Mouse (Mus musculus): ENCODE results near the gene Ip6k3.
A peak's percentile ranks its signal among the peaks of the same experiment; 100 is the strongest.

The Ip6k3 gene

DNA sequence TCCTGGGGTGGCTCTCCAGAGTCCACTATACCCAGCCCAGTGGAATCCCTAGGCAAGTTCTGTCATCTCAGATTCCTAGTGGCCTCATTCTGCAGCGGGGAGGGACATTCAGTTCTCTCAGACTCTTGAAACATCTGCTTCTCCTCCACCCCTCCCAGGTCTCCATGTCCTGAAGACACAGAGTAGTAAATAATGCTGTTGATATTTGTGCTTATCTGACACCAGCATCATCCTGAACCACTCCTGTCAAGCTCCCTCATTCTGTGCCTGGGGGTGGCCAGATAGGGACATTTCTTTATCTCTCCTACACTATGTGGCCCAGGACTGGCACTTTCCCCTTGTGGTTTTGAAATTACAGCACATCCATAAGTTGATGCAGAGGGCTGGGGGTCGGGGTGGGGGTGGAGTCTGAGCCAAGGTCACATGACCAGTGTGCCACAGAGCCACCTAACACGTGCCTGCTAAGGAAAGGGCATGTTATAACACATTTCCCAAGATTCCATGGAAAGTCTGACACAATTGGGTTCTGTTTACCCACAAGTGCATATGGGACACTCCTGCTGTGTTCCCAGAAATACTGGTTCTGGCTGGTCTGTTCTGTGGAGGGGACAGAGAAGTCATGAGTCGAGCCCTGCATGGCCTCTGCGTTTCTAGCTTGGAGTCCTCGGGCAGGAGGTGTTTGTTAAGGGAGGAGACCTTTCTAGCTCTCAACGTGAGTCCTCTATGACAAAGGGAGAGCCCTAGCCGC, 14.4 kb downstream of the Ip6k3 start:
- no peak for DNase-seq (ENCODE audit: low read depth)

DNA sequence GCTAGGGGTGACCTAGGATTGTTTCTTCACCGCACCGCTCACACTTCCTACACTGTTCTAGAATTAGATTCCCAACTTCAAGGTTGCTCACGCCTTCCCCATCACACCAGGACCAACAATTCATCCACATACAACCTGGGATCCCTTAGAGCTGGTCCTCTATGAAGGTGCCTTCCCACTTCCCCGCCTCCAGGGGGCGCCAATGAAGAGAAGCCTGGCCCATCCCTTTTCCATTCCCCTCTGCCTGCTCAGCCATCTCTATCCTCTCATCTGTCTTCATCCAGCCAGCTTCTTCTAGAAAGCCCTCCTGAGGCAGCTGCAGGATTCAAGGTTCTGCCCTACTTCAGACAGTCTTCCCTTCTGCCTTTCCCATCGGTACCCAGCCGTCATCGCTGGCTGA, 16.2 kb downstream of the Ip6k3 start:
- peak; percentile 54 for DNase-seq (ENCODE audit: low read depth)

DNA sequence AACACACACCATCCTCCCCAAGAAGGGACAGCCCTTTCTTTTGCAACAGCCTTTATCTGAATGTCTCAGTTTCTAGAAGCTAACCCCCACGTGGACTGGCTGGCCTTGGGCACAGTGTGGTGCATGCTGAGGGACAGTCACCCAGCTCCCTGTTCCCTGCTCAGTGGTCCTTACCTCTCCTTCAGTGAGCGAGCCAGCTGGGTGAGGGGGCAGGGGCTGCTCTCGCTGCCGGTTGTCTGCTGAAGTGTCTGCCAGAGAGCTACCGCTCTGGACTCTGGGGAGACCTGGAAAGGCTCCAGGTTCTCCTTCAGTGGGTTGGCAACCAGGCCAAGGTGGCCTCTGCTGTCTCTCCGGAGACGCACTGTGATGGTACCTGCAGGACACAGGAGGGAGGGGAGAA, 16.7 kb downstream of the Ip6k3 start:
- DNase-seq (ENCODE audit: low read depth): no peak

DNA sequence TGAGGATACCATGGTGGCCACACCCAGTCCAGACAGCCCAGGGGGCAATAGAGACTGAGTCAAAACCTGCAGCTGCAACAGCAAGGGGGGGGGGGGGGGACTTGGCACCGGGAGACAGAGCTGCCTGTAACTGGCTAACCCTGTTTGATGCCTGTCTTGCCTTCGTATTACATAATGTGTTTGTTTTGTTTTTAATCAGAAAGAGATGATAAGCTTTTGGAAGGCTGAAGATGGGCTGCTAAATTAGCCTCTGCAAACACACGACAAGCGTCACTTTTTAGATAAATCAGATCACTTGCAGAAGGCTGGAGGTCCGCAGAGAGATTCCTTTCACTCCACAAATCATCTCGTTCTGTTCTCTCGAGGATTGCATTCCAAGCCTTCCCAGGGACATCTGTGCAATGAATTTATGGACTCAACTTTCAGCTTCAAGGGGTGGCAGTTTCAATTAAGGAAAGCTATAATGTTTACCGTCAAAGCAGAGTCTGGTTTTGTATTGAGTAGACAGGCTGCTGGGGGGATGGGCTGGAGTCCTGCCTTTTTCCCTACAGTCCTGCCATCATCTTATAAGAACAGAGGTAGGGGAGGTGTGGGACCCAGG, 21.2 kb downstream of the Ip6k3 start:
- DNase-seq (ENCODE audit: low read depth): no peak

DNA sequence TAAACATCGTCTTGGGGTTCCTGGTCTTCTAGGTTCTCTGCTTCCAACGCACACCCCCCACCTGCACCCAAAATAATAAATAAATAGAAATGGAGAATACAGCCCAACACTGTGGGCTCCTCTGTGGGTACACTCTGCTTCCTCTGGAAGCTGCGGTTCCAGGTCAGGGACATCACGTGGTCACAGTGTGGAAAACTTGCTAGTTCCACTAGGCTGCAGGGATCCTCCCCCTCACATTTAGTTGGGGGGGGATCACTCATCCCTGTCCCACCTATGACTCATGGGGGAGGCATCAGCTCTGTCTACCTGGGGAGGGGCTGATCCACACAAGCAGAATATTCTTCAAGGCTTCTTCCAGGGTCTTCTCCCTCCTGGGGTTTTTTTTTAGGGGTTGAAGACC, 23.4 kb downstream of the Ip6k3 start:
- no peak for DNase-seq (ENCODE audit: low read depth)

DNA sequence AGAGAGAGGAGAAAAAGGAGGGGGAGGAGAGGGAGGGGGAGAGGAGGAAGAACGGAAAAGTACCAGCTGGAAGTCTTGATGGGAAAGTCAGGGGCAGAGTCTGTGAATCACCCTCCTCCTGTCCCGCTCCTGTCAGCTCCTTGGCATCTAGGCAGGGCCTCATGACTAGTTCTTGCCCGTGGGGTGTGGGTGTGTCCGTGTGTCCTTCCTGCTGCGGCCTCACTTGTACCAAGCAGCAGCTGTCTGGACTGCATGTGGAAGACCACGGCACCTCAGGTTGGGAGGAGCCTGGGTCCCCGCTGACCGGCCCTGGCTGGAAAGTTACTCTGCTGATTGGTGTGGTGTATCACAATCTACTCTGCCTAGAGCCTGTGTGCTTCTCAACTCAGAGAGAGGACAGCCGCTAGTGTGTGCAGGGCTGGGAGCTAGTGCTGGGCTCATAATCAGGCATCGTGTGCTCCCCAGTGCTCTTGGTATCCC, 25.6 kb downstream of the Ip6k3 start:
- no peak for DNase-seq (ENCODE audit: low read depth)

DNA sequence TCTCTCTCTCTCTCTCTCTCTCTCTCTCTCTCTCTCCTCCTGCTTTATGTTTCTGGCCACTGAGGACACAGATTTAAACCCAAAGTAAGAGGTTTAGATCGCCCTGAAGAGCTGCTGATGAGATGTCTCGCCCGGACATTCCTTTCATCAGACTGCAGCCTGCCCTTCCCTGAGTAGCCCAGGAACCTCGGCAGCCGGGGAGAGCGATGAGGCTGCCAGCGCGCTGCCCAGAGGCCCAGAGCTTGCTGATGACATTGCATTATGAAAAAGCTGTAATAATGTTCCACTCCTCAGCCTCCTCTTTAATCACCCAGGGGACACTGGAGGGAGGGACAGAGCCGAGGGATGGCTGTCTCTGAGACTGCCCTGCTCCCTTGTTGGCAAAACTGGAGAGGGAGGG, 27.3 kb downstream of the Ip6k3 start:
- no peak for DNase-seq (ENCODE audit: low read depth)

DNA sequence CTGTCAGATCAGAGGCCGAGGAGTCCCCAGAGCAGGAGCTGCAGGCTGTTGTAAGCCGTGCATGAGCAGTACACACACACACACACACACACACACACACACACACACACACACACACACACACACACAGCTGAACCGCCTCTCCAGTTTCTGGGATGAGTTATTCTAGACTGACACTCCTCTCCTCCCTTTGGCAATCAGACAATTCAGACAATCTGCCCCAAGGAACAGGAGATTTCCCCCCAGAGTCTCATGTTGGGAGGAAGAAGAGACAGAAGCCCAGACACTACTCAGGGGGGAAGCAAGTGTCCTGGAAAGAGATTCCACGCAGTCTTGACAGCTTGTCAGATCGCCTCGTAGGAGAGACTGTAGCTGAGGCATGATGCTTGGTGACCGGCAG, 28.3 kb downstream of the Ip6k3 start:
- DNase-seq (ENCODE audit: low read depth): no peak

DNA sequence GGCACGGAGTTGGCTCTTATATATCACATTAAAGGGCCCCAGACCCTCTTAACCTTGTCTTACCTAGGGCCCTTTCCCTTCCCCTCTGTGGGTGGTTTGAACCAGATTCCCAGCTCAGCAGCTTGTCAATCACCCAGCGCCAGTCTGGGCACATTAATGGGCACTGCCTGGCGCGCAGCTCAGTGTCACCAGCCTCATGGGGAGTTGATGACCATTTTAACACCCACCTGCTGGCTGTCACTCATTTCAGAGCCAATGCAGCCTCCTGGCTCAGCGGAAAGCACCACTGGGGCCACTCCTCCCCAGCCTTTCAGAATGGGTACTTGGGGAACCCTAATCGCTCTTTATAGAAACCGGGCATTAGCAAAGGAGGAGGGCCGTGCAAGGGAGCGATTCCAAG, 29.2 kb downstream of the Ip6k3 start:
- no peak for DNase-seq (ENCODE audit: low read depth)

DNA sequence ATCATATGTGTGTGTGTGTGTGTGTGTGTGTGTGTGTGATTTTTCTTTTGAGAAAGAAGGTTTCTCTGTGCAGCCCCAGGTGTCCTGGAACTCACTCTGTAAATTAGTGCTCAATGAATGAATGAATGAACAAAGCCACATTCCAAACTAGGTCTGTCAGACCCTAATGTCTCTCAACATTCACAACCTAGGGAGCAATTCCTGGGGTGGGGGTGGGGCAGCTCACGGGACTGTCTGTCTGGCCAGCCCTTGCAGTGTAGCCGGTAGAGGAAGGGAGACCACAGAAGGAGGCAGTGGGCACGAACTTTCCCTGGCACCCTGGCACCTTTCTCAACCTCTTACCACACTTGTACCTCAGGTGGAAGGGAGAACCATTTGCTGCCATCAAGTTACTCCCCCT, 32.9 kb downstream of the Ip6k3 start:
- DNase-seq (ENCODE audit: low read depth): no peak

DNA sequence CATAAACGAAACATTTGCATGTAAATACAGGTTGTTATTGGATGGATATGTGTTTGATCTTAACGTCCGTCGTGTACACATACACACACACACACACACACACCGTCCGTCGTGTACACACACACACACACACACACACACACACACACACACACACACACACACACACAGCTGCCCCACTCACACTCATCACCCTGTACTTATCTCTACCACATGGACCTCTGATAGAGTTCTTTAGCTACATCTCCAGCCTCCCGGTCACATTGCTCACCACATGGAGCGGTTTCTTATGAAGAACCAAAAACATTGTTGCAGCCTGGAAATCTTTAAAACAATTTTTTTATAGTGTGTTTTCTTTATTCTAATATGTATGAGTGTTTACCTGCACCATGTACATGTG, 33.4 kb downstream of the Ip6k3 start:
- DNase-seq (ENCODE audit: low read depth): no peak

DNA sequence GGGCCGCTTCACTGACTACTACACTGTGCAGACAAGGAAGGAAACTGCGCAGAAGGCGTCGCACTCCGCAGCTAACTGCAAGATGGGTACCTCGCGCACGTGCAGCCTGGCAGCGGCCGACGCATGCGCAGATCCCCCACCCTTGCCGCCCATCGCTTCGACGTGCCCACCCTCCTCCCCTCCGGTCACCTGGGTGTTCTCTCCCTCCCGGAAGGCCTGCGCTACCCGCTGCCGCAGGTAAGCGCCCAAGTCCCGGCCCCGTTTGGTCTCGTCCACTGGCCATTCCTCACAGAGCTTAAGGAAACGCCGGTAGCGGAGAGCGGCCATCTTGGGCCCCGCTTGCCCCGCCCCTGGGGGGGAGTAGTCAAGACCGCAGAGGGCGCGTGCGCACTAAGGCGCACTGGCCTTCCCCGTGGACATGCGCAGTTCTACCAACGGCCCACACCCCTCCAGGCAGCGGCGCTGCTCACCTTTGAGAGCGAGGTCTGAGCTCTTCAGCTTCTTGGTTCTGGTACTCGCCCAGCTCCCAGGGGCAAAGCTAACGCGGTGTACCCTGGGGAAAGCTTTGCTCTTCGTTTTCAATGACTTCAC, 33.9 kb downstream of the Ip6k3 start, which contains the start of gene Uqcc2:
Gene Uqcc2 (minus strand): TSS at position 366 of the 591 bp plus-strand sequence.
- DNase-seq (ENCODE audit: low read depth): peak; percentile 100

DNA sequence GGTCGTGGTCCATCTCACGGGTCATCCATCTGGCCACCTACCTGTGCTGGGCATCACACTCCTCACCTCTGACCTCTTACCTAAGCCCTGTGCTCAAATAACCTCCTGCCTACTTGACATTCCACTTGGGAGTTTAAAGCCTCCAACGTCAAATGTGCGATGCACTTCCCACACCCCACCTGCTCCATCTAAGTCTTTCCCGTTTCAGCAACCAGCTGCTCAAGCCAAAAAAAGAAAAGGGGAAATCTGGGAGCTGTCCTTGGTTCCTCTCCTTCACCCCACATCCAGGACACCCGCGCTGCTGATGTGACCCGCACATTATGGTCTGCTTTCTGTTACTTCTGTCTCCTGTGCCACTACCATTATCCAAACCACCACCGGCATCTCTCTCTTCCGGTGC, 35.4 kb downstream of the Ip6k3 start:
- DNase-seq (ENCODE audit: low read depth): no peak

DNA sequence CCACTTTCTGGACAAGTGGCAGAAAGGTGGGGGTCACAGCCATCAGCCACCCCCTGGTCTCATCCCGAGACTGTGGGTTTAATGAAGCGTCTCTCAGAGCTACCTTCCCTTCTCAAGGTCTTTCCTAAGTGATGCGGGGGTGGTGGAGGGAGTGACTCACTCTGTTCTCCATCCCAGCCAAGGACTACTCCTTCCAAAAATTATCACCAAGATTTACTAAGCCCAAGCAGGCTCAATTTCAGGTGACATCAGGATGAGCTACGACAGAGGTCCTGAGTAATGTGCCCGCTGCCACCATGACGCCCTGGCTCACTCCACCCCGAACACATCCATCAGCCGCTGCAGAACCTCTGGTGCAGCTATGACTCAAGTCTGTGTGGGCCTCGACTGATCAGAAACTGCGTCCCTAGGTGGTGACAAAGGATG, 36.3 kb downstream of the Ip6k3 start:
- DNase-seq (ENCODE audit: low read depth): no peak

DNA sequence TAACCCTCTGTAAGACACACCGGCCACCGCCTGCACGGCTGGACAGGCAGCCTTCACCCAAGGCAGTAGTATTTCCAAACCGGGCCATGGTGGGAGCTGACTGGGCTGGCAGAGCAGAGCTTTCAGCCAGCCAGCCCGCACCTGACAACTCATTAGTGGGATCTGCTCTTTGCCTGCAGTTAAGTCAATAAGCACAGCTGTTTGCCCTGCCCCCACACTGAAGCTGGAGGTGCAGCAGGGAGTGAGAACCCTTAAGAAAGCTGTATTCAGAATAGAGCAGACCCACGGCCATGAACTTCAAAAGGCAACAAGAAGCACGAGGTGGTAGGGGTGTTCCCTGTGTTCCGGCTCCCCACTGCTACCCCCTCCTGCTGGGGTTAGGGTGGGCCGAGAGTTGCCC, 37.3 kb downstream of the Ip6k3 start:
- DNase-seq (ENCODE audit: low read depth): no peak

DNA sequence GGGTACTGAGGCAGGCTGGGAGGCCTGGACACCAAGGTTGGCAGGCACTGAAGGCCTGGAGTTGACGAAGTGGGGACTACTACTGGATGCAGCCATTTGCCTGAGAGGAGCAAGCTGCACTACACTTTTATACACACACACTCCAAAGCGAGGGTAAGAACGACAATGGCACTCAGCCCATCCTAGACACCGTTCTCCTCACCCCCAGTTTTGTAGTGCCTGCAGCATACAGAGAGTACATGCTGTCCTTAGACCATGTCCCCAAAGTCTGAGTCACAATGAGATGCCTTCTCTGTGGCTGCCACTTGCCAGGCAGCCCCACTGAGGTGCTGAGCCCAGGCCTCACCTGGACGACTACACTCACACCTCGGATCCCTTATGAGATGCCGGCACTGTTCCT, 37.8 kb downstream of the Ip6k3 start:
- no peak for DNase-seq (ENCODE audit: low read depth)

DNA sequence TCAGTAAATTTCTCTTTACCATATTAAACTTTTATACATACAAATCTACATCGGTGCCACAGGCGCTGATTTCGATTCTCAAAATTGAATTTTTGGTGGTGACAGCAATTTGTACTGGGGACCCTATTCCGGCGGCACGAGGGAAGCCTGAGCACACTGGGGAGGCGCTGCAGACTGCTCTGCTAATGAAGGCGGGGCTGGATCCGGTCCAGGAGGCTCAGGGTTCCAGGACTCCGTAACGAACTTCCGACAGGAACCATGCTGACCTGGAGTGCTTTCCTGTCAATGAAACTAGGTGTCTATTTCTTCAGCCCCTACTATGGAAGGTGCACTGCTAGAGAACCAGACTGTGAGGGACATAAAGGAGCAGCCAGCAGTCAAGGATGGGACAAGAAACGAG, 38.3 kb downstream of the Ip6k3 start:
- no peak for DNase-seq (ENCODE audit: low read depth)

DNA sequence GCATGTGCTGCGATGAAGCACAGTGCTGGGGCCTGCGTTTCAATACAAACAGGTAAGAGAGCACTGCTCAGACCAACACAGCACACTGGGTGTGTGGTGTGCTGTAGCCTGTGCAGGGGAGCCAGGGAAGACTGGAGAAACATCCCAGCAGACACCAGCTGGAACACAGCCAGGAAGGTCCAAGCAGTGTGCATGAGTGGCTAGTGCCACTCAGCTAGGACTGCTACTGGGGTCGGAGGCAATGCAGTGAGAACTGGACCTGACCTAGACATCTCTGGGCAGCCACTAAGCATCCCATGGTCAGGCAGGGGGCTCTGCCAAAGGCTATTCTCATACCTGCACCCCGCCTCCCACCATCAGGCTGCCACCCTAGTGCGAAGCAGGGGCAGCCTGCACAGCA, 39.4 kb downstream of the Ip6k3 start:
- DNase-seq (ENCODE audit: low read depth): no peak

DNA sequence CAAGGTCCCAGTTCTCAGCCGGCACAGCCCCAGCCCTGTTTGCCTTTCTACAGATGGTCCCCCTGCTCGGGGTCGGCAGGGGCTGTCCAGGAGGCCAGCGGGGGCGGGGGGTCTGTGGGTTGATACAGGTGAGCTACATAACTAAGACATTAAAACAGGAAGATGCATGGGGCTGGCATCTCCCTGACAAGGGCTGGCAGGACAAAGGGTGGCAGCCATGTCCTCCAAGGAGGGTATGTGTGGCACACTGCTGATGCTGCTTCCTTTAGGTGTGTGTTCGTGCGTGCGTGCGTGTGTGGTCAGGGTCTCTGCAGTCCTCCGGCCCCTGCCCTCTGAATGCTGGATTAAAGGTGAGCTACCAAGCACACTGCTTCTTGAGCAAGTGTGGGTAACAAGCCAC, 40.6 kb downstream of the Ip6k3 start:
- DNase-seq (ENCODE audit: low read depth): no peak

DNA sequence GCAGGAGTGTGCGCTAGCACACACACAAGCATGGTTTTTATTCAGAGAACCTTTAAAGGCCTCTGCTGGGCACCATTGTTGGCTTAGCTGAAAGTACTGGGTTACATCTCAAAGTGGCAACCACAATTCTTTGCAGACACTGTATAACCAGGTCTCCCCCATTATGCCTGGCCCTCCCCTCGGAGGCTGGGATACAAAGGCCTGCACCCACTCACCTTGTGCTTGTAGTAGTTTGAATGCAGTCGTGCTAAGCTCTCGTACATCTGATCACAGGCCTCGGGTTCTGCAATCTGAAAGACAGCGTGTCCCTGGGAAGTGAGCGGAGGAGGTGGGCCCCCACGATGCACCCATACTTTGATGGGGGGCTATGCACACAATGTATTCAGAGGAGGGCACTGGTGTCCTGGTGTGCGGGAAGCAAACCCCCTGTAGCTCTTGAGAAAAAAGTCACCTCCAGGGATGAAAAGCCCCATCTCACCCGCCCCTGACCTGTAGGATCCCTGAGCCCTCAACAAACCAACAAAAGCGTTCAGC, 41.9 kb downstream of the Ip6k3 start:
- no peak for DNase-seq (ENCODE audit: low read depth)

DNA sequence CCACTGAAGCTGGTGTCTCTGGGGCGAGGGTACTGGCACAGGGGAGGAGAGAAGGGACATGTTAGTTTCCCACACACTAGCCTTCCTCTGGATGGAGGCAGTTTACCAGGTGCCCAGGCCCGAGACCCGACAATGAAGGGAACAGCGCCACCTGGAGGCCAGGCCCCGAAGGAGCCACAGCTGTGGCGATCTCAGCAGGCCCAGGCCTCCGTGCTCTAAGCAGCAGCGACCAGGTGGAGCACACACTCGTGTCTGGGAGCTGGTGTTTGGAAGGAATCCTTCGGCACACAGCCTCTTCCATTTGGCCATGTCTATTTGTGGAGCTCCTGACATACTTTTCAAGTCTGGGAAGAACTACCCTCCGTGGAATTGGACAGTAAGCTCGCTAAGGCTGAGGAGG, 42.4 kb downstream of the Ip6k3 start:
- DNase-seq (ENCODE audit: low read depth): peak; percentile 83

DNA sequence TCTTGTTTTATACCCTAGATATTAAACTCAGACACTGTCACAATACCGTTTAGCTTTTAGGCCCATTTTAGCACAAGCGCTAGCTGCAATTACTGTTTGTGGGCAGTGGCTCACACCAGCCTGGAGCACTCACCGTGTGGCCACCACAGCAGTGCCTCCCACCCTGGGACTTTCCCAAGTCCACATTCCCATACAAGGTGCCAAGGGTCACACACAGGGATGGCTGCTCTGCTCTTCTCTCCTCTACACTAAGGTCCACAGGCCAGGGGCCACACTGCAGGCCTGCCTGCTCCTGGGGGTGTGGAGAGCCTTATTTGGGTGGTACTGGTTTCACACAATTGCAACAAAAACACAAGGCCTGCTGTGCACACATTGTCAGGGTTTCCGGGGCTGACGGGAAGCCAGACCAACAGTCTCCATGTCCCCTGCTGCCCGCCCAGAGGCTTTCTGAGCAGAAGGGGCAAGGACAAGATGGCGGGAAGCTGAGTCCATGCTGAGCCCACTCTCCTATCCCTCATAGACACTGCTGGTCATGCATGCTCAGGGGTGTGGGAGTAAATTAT, 43.7 kb downstream of the Ip6k3 start:
- DNase-seq (ENCODE audit: low read depth): no peak

DNA sequence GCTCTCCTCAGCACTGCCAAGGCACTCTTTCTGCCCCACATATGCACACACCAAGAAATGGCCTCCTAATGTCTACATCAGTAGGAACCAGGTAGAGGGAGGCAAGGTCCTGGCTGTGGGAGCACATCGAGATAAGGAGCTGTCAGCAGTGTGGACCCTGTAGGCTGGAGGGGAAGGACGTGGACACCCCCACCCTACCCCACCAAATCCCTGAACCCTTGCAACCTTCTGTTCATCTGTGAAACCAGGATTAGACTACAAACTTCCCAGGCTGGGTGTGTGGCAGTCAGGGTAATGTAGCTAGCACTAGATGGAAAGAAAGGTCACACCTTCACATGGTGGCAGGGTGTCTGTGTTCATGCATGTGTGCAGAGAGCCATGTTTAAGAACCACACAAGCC, 44.5 kb downstream of the Ip6k3 start:
- no peak for DNase-seq (ENCODE audit: low read depth)
